Mouse (Mus musculus) kidney, postnatal 25 days (tissue): Measurements from ENCODE around the gene Camta2.
A peak's percentile ranks its signal among the peaks of the same experiment; 100 is the strongest.

Source experiments
- DNase-seq, 2 experiments: peaks; one replicate each; pipeline ENCODE4 v3.0.0; 2021; ENCODE audit warnings: mixed read lengths in 2 of 2

The Camta2 gene

DNA sequence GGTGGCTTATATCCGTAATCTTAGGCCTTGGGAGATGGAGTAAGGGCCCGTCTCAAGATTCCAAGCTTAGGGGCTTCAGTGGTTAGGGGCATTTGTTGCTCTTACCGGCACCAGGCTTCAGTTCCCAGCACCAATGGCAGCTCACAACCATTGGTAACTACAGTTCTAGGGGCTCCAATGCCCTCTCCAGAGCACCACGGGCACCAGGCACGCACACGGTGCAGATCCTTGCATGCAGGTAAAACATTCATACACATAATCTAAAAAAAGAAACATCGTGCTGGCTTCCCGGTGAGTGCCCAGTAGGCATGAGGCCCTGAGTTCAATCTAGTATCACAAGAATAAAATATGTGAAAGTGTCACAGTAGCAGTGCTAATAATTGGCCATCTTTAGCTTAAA, 24.8 kb downstream of the Camta2 start:
- DNase-seq = no peak

DNA sequence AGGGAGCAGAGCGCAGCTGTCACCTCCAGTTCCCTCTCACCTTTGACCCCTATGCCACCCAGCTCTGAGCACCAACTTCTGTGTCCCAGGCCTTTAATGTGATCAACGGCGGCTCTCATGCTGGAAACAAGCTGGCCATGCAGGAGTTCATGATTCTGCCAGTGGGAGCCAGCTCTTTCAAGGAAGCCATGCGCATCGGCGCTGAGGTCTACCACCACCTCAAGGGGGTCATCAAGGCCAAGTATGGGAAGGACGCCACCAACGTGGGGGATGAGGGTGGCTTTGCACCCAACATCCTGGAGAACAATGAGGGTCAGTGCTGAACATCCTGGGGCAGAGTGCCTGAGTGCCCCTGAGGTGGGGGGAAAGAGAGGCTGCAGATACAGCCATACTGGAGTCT, 27.3 kb downstream of the Camta2 start:
- no peak for DNase-seq

- no peak for DNase-seq
Observed at GRCm38 (mm10) chr11:70658942-70659341, 29.0 kb downstream of the Camta2 start.

DNA sequence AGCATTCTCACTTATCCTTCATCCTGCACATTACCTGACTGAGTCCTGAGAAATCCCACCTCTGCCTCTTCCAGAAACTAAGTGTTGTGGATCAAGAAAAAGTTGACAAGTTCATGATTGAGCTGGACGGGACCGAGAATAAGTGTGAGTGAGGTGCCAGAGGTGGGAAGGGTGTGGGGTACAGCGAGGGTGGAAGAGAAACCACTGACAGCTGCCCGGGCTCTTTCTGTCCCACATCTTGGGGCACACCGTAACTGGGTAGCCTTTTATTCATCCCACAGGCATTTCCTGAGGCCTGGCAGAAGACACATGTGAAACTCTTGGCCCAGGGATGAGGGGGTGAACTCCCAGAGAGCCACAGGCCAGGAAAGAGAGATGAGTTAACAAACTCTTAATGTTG, 29.4 kb downstream of the Camta2 start:
- DNase-seq = no peak

DNA sequence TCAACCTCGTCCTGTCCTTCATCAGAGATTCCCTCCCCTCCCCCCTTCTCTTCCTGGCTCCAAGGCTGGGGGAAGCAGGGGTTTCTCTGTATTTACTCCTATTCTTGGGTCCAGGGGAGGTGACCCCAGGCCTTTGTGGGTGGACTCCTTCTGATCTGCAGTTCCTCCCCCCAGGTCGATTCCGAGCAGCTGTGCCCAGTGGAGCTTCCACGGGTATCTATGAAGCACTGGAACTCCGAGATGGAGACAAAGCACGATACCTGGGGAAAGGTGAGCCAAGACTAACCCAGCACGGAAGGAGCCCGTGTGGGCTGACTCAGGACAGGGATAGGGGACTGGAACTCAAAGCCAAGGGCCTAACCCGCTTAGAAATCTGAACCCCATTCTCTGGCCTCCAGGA, 29.9 kb downstream of the Camta2 start:
- no peak for DNase-seq

GRCm38 (mm10) chr11:70657573-70657972, 30.3 kb downstream of the Camta2 start:
- no peak for DNase-seq

DNA sequence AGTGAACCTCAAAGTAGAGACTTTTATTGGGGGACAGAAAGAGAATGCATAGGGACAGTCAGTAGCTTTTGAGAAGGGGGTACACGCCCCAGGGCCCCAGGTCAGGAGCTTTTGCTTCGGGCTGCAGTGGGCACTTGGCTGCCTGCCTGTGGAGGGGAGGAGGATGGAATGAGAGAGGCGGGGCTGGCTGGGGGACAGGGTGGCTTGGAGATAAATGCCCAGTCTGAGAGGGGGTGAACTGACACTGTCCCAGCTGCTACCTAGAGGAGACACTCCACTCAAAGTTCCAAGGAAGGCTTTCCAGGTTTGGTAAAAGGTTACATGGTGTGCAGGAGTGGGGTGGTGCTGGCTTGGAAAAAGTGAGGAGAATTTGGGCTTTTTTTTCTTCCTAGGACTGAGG, 30.9 kb downstream of the Camta2 start, which contains the start of gene Eno3:
Gene Eno3, plus strand, starts transcription at position 239 of the 400 bp plus-strand sequence.
- DNase-seq = peak in 1 of 2 experiments; percentile 47

GRCm38 (mm10) chr11:70656456-70656927, 31.4 kb downstream of the Camta2 start:
- peak; percentile 71 for DNase-seq

DNA sequence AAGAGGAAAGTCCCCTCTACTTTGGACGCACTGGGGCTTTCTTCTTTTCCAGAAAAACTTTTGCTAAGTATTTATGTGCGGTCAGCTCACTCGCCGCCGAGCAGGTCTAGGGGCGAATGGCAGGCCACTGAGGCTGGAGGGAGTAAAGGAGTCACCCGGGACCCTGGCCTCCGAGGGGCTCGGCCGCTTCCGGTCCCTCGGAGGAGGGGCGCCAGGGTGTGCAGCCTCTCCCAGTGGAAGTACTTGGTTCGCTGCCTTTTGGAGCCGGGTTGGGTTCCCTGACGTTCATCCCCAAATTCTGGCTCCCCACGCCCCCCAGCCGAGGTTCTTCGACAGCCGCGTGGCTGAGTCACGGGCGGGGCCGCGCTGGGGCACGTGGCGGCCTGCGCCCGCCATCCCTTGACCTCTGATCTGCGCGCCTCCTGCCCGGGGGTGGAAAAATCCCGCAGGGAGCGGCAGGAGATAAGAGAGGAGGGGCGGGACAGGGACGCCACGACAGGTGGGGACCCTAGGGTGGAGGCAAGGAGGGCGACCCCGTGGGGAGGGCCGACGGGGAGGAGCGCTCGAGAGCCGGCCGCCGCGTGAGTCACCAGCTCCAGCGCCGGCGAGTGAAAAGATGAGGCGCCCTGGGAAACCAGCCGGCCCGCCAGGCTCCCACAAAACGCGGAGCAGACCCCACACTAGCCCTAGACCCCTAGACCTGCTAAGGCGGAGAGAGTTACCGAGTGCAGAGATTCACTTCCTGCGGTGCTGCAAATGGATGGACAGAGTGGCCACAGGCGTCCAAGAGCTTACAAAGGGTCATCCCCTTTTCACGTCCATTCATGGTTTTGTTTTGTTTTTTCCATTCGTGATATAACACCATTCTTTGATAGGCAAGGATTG, 32.1 kb downstream of the Camta2 start:
- peak; percentile 47 to 79 for DNase-seq

DNA sequence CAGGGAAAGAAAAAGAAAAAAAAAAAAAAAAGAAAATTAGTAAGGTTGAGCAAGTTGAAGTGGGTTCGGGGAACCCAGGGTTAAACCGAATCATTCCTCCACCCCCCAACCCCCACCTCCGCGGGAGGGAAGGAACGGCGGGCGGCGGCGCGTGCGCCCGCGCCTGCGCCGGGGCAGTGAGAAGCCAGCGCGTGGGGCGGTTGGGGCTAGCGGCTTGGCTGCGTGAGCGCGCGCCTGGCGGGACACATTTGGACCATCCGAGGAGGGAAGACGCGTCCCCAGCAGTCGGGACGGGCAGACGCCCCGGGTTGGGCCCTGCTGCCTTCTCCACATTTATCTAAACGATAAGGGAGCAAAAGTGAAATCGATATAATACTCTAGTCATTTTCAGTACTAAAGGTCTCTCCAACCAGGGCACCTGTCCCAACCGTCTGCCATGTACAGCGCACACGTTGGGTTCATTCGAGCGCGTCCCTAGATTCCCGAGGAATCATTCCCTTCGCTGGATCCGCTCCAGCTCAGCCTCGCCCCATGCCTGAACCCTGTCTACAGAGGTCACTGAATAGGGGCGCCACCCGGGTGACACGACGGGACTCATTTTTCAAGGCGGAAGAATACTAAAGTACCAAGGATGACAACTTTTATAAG, 32.9 kb downstream of the Camta2 start:
- peak; percentile 84 to 92 for DNase-seq

DNA sequence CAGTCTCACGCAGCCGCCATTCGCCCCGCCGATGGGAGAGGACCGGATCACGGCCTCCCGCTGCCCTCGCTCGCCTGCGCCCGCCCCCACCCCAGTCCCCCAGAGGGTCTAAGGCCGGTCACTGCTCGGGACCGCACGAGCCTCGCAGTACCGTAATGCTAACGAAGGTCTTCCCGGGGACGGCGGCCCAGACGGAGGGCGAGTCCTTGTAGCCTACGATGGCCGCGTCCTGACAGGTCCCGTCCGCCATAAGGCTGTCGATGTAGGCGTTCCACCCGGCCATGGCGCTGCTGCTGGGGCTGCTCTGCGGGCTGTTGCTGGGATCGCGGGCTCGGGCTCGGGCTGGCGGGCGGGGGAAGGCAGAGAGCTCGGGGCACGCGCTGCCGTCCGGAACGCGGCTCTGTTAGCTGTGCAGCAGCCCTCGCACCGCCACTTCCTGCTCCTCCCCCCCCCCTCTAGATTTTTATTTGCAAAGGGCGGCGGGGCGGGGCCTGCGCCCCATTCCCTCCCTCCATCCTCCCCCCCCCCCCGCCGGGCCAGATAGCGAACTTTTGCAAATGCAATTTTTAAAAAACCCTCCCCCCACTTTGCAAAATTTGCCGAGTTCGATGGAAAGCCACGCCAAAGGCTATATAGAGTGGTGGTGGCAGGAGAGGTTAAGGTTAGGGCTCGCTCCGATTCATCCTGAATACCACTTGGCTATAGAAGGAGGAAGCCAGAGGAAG, 33.5 kb downstream of the Camta2 start, which contains the start of gene Pfn1:
Gene Pfn1, minus strand, starts transcription at position 447 of the 725 bp plus-strand sequence.
- DNase-seq = peak; percentile 86 to 90

DNA sequence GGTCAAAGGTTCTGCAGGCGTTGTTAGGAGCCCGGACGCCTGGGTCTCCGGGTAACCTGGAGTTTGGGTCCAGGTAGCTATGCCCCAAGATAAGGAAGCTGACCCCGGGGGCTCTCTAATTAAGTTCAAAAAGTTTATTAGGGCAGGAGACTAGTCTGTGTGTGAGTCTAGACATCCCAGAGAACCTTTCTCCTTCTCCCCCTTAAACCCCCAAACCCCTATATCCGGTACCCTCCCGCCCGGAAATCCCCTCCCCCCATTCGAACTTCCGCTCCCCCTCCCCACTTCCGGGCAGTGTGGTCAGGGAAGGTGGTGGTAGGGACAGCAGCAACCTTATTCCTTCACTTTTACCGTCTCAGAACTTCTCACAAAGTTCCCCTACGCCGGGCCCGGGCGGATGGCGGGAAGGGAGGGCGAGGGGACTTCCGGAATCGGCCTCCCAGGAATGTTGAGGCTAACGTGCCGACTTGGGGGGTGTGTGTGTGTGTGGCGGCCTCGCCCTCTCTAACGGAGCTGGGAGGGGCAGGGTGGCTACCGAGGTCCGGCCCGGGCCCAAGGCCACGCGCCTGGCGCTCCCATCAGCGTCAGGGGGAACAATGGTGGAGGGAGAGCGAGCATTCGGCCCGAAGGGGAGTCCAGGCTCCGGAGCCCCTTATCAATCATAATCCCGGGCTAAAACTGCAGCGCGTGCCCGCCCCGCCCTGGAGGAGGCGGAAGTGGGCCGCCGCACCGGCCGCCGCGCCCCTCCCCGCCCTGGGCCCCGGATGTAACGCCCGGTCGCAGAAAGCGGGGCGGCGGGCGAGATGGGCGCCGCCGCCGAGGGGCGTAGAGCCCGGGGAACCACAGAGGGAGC, 34.3 kb downstream of the Camta2 start:
- peak; percentile 63 to 84 for DNase-seq

- DNase-seq = peak in 1 of 2 experiments; percentile 17
Observed at GRCm38 (mm10) chr11:70652884-70653344, 35.0 kb downstream of the Camta2 start.

DNA sequence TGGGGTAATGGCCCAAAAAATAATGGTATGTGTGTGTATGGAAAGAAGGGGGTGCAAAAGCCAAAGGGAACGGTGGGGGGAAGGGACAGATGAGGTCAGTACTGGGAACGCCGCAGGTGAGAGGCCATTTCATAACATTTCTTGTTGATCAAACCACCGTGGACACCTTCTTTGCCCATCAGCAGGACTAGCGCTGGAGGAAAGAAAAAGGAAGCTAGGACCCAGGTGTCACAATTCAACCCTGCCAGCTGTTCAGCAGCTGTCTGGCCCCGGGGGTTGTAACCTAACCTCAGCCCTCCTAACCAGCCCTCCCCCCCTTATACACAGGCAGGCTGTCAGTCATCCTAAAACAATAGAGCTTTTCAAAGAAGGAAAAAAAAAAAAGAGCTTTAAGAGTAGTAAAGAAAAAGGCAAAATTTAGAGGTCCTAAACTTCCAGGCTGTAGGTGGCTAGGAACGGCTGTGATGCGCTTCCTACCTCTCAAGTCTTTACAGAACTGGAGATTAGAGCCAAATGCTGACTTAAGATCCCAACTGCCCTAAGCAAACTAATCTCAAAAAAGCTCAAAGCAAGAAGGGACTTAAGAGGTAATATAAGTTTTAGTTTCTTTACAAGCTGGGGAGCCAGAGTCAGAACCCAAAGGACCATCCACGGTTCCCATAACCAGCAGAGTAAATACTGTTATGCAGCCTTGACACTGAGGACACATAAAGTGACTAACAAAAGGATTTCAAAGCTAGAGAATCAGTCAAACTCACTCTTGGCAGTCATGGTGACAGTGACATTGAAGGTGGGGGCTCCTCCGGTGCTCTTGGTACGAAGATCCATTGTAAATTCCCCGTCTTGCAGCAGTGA, 35.6 kb downstream of the Camta2 start:
- peak in 1 of 2 experiments; percentile 41 for DNase-seq

GRCm38 (mm10) chr11:70651391-70651790, 36.5 kb downstream of the Camta2 start:
- DNase-seq = peak in 1 of 2 experiments; percentile 40

DNA sequence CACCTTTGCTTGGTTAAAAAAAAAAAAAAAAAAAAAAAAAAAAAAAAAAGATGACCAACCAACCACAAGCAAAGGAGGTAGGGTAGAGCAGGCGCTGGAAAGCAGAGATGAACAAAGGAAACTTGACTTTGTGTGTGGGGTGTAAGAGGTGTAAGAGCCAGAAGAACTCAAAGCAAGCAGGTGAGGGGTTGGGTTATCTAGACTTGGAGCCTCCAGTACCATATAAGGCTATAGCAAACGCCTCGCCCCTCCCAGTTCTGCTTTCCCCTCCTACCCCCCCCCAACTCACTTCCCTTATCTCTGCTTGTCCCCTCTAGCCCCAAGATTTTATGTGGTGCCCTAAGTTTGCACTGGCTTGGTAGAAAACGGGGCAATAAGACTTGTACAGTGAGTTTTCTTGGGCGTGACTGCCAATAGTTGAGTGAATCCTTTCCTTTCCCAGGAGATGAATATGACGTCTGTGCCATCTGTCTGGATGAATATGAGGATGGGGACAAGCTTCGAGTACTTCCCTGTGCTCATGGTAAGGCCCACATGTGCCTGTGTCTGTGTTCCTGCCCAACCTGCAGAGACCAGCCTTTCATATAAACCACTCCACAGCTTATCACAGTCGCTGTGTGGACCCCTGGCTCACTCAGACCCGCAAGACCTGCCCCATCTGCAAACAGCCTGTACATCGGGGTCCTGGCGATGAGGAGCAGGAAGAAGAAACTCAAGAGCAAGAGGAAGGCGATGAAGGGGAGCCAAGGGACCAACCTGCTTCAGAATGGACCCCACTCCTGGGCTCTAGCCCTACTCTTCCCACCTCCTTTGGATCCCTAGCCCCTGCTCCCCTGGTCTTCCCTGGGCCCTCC, 37.4 kb downstream of the Camta2 start:
- peak in 1 of 2 experiments; percentile 35 for DNase-seq

DNA sequence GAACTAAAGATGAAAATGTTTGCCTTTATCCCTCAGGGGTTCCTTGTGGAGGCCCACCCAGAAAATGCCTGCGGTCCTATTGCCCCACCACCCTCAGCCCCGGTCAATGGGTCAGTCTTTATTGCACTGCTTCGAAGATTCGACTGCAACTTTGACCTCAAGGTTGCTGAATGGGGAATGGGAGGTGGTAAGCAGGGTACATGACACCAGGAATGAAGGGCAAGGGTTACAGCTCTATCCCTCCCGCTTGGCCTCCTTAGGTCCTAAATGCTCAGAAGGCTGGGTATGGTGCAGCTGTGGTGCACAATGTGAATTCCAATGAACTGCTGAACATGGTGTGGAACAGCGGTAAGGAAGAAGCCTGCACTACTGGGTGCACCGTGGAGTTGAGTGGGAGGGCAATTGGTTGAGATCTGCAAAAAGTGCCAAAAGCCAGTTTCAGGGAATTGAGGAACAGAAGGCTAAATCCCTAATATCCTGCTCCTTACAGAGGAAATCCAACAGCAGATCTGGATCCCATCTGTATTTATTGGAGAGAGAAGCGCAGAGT, 38.6 kb downstream of the Camta2 start:
- DNase-seq = no peak

- no peak for DNase-seq
Observed at GRCm38 (mm10) chr11:70648512-70648911, 39.4 kb downstream of the Camta2 start.

DNA sequence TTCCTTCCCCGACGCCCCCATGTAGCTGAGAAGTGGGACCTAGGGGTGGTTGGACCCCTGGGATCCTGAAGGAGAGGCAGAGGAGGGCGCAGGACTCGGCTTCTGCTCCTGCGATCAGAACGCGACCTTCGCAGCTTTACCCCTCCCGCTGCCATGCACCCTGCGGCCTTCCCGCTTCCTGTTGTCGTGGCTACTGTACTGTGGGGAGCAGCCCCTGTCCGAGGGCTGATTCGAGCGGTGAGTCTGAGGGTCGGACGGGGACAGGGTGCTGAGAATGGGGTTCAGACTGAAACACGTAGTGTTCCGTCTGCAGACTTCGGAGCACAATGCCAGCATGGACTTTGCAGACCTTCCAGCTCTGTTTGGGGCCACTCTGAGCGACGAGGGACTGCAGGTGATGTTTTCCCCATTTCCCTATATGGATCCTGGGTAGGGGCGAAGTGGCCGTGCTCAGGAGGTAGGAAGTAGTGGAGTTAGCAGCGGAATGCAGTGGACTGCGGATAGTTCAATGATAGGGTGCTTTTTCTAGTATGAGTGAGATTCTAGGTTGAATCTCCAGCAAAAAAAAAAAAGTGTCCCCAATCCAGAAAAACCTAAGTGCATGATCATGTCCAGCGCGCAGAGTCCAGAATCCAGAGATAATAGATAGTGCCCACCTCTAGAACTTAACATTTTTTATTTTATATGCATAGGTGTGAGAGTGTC, 40.0 kb downstream of the Camta2 start:
- DNase-seq = peak; percentile 37 to 72
